Mouse (Mus musculus) thymus, adult 18-20 months (tissue): ENCODE data around the gene Golgb1.
"Not testable (repeated sequence)": the region's sequence is repeated elsewhere in the genome, so short reads cannot be mapped to it uniquely, and the experiment has no call there.

Source experiments
- DNase-seq, 2 experiments: peaks; one replicate each; pipeline ENCODE4 v3.0.0; 2022; ENCODE audit warnings: mixed read lengths in 2 of 2

Gene Golgb1

DNA sequence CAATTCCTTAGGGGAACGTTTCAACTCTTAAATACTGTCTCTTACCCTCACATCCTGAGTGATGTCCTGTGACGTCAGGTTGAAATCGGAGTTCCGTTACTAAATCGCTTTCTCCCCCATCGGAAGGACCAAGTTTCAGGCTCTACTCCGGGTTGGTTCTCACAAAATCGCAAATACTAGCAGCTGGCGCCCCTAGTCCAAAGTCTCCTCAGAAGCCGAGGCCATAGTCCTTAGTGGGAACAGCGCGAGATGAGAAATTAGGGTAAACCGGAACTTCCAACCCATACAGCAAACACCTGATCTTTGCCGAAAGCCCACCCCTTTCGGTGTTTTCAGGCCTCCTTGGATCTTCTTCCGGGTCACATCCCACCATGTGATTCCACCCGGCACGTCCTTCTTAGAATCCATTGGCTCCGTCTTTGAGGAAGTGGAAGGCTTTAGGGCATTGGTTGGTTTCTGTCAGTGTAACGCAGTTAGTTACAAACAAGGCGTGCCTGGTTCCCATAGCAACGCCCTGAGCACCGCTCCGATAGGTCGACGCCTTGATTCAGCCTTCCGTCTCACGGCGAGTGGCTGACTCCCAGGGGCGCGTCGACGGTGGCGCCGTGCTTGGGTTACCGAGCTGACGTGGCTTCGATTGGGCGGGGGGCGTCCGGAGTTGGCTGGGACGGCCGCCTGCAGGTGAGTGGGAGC, at the start of gene Golgb1, which contains the start of gene Eaf2:
Gene Golgb1, plus strand, starts transcription at position 558 of the 693 bp plus-strand sequence.
Gene Eaf2, minus strand, starts transcription at position 421 of the 693 bp plus-strand sequence.
- peak; percentile 92 to 98 for DNase-seq

DNA sequence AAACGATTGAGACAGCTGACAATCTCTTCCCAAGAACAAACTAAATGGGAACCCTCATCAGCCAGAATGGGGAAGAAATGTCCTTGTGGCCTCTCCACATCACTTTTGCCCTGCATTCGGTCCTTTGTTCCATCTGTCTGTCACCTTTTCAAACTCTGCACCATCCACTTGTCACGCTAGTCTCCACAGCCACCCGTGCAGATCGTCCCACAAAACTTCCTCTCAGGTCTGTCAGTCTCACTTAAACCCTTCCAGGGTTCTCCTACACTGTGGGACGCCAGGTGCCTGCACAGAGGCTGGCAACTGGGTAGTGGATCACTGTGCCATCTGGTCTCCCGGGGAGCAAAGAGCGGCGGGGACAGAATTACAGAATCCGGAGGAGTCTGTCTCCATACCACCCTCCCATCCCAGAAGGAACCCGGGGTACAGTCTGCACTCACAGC, 47.3 kb upstream of the Golgb1 start:
- no peak for DNase-seq

DNA sequence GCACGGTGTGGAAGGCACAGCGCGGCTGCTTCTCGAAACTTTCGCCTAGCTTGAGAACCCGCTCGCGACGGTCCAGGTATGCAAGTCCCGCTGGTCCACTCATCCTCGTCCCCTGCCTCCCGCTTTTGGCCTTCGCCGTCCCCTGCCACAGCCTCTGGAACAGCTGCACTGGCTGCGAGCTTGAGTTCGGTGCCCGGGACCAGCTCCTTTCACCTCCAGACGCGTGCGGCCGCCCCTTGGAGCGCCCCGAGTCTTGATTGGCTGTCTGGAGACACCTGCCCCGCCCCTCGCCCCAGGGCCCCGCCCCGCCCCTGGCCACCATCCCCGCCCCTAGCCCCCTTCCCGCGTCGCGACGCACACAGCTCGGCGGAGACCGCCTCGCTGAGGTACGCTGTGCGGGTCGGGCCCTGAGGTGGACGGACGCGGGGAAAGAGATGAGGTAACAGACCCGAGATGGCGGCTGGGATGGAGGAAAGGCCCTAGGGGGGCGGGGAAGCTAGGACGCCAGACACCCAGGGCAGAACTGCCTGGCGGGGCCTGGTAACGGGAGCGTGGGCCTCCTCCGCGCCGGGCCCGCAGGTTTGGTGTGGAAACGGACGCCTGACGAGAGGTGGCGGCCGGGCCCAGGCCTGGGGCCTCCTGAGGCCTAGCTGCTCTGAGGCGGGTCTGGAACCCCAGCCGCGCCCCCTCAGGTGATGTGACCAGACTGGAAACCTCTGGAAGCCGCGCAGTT, 46.7 kb upstream of the Golgb1 start, which contains the start of gene Iqcb1:
Gene Iqcb1, plus strand, starts transcription at position 332 of the 733 bp plus-strand sequence.
- DNase-seq: peak; percentile 81 to 82

DNA sequence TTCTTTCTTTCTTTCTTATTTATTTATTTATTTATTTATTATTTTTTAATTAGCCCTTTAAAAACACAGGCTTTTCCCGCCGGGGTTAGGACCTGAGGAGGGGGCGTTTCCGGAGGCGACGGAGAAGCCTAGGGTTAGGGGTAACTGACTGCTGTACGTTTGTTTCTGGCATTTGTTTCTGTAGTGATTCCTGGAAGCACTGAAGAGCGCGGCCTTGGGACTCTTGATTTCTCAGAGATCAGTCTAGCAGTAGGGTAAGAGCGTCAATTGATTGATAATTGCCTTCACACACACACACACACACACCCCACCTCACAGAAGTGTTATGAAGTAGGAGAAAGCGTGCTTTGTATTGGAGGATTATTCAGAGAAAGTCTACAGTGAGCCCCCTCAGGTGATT, 46.1 kb upstream of the Golgb1 start:
- peak in 1 of 2 experiments; percentile 6 for DNase-seq

DNA sequence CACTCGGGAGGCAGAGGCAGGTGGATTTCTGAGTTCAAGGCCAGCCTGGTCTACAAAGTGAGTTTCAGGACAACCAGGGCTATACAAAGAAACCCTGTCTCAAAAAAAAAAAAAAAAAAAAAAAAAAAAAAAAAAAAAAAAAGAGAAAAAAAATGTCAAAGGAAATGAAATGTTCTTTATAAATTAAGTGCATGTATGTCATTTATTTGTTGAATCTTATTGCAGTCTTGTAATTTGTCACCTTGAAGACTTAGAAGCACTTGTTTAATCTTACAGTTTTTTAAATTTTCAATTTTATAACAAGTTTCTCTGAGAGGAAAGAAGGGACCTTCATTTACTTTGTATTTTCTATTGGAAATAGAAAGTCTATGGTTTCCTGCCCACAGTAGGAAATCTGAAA, 28.0 kb upstream of the Golgb1 start:
- not testable (repeated sequence) for DNase-seq

DNA sequence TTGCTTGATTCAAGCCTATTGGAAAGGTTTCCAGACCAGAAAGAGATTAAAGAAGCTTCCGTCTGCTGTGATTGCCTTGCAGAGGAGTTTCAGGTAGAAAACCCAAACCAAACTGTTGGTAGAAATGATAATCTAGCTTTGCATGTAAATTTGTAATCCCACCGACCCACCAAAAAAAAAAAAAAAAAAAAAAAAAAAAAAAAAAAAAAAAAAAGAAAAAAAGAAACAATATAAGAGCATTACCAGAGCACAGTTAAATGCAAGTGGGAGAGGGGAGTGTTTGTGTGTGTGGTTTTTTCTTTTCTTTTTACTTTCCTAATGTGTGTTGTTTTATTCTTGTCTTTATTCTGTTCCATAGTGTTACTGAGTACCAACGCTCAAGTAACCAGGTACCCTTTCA, 23.7 kb upstream of the Golgb1 start:
- no peak for DNase-seq

DNA sequence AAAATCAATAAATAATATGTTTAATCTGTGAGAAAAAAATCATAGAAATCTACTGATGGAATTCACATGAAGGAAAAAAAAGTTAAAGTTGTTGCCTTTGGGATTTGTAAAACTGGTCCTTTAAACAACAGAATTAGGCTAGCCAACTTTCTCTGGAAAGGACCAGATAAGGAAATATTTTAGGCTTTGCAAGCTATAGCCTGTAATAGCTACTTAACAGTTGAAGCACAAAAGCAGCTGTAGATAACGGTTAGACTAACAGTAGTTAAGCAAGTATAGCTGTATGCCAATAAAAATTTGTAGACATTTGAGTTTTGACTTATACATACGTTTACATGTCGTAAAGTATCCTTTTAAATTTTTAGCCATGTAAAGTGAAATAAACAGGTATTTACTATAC, 11.4 kb upstream of the Golgb1 start:
- no peak for DNase-seq

DNA sequence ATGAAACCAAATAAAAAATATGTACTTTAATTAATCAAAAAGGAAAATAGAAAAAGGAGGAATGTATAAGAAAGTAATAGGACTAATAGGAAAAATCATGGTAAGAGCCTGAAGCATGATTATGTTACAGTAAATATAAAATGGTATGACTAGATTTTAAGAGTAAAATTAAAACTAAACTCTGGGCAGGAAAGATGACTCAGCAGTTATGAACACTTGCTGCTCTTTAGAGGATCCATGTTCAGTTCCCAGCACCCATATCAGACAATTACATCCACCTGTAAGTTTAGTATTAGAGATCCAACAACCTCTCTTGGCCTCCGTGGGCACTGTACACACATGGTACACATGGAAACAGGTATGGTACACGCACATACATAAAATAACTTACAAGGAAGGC, 5.5 kb upstream of the Golgb1 start:
- DNase-seq: no peak

DNA sequence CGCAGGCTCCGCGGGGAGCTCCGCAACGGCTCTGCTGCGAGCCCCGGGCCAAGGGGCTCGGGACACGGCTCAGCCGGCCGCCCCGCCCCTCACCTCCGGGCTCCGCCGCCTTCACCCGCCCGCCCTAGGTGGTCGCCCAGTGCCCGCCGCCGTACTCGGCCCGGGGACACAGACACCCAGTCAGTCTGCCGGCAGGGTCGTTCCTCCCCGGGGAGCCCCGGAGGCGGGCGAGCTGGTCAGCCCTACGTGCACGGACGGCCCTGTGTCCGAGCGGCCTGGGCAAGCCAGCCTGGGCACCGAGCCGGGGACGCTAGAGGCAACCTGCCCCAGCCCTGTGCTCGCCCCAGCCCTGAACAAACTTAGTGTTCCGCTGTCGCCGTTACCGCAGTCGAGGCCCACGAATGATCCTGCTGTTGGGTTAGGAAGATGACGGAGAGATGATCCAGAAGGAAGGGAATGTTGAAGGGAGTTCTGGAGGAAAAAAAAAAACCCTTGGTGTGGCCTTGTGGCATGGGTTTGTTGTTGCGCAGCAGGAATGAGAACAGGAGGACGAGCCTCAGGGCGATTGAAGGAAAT, 424 bp downstream of the Golgb1 start:
- no peak for DNase-seq

DNA sequence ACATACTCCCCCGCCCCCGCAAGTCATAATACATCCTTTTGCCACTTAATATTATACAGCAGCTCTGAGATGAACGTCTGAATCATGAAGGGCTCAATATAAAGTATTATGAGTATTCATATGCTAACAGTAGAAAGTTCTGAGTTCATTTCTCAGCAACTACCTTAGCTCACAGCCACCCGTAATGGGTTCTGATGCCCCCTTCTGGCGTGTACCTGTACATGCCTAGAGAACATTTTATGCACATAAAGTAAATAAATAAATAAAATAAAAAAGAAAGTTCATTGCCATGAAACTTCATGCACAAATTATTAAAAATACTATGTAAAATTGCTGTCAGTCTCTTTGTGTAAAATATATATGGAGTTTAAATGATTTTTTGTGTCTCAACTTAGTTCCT, 2.4 kb downstream of the Golgb1 start:
- DNase-seq: no peak

DNA sequence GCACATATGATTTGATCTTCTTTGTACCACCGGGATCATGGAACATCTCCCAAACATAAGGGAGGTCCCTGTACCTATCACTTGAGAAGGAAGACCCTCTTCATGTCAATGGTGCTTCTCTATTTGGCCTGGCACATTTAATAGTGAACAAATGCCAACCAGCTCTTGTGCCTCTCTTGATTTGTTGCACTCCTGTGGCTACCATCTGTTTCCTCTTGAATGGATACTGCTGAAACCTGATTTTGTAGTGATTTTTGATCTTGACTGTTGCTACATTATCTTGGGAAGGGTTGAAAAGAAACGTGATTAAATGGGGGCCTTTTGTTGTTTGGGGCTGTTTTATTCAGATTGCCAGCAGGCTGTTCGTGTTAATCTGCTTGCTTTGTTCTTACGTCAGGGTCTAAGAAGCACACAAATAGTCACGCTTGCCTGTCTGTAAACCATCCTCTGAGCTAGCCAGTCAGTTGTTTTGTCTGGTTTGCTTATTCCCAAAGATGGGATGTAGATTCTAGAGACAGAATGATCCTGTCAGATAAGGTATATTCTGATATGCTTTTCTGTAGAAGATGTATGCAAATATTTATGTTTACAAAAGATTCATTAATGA, 7.9 kb downstream of the Golgb1 start:
- DNase-seq: no peak

DNA sequence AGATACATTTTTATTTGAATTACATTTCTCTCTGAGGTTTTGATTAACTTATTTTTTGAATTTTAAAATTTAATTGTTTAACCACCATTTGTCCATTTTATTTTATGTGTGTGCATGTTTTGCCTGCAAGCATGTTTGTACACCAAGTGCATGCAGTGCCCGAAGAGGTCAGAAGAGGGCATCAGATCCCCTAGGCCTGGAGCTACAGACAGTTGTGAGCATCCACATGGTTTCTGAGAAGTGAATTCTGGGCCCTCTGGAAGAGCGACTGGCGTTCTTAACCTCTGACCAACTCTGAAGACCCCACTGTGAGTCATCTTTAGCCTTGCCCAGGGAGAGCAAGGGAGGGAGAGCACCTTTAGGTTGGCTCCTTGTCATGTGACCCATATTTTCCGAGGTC, 9.9 kb downstream of the Golgb1 start:
- DNase-seq: peak; percentile 14 to 22

DNA sequence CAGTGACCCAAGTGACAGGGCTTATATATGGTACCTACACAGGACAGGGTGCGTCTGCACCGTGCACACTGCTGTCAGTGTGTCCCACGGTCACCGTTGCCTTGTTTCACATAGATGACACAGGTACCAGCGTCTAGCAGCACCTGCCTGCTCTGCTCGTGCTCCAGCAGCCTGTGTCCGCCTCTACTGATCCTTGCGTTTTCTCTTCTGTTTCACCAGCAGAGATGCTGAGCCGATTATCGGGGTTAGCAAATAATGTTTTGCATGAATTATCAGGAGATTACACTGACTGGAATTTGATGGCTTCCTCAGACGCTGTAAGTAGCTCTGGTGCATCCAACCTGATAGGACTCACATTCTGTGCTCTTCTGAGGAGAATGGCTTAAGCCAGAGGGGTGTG, 11.0 kb downstream of the Golgb1 start:
- no peak for DNase-seq

DNA sequence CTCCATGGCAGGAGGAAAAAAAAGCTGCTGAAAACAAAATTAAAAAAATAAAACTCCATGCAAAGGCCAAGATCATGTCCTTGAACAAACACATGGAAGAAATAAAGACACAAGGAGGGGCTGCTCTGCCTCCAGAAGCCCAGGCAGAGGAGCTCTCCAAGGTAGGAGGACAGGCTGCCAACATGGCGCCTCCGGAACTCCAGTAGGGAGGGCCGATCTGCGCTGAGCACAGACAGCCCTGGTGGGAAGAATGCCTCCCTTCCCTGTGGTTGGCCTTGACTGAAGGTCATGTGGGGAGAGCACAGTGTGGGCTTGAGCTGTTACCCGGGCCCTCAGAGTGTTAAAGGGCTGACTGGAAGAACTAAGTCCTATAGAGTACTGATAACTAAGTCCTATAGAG, 12.6 kb downstream of the Golgb1 start:
- DNase-seq: no peak

DNA sequence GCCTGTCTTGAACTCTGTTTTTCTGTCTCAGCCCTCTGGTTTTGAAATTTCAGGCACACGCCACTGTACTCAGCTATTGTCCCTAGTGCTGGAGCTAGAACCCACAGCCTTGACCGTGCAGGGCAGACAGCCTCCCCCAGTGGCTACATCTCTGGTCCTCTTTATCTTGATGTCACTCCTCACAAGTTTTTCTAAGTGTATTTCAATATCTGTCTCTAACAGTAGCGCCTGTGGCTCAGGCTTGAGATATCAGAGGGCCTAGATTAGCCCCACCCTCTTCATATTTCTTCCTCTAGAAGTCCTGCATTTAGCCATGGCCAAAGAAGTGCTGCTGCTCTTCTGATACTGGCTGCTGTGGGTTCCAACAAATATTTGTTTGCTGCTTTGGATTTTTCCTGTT, 15.6 kb downstream of the Golgb1 start:
- no peak for DNase-seq

DNA sequence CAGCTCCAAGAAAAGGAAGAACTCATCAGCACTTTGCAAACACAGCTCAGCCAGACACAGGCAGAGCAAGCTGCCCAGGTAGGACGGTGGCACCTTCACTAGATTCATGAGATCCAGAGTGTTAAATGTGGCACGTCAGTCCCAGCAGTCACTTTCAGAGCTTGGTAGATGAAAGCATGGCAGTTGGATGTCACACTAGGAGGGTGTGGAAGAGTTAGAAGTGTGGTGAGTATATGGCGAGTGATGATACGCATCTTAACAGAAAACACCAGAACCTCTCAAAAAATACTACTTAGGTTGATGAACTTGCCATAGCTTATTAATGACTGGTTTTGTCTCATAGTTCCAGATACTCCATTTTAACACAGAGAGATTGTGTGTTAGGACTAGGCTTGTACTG, 16.5 kb downstream of the Golgb1 start:
- no peak for DNase-seq

DNA sequence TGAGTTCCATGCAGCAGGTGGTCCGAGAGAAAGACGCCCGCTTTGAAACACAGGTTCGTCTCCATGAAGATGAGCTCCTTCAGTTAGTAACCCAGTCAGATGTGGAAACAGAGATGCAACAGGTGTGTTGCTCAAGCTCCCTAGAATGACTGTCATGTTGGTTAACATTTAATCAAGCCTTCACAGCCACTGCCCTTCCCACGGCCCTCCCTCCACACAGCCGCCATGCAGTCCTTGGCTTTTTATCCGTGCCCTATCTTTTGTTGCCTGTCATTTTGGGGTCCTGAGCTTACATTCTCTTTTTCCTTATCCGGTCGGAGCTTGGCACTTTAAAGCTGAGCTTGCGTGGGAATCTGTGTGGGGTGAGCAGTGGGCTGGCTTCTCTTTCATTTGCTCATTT, 18.4 kb downstream of the Golgb1 start:
- DNase-seq: no peak

DNA sequence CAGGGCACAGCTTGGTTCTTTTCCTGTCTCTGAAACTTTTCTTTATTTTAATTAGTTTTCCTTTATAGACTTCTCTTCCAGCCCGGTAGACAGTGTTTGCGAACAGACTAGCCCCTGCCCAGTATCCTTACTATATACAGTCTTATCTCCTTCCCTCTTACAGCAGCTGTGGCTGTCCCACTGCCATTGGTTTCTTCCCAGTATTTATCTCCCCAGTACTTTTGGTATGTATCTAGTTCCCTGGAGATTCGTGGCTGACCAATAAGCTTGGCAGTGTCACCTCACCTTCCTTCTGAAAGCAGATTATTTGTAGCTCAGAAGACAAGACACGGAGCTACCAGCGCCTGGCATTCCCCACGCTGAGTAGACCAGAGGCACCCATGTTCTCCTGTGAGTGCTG, 21.8 kb downstream of the Golgb1 start:
- no peak for DNase-seq

DNA sequence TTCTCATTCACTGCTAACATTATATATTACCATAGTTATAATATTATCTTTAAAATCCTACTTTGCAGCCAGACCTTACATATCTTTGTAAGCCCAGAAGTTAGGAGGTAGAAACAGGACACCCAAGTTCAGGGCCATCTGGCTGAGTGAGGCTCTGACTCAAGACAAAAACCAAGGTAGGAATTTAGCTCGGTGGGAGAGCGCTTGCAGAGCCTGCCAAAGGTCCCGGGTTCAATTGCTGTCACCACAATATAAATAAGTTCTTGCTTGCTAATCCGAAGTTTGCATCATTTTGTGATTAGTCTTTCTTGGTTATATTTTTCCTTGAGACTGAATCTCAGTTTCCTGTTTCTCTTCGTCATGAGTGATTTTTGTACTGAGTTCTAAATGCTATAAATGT, 28.2 kb downstream of the Golgb1 start:
- DNase-seq: no peak

DNA sequence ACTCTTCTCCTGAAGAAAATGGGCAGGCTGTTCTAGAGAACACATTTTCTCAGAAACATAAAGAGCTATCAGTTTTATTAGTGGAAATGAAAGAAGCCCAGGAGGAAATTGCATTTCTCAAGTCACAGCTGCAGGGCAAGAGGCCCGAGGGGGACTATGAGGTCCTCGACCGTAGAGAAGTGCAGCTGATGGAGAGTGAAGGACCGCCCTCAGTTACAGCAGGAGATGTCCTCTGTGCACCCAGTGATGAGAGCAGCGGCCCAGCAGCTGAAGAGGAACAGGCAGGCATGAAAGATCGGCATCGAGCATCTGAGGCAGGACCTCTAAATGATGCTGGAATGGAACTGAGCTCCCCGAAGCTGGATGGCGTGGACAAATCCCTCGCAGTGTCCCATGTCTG, 37.0 kb downstream of the Golgb1 start:
- no peak for DNase-seq

DNA sequence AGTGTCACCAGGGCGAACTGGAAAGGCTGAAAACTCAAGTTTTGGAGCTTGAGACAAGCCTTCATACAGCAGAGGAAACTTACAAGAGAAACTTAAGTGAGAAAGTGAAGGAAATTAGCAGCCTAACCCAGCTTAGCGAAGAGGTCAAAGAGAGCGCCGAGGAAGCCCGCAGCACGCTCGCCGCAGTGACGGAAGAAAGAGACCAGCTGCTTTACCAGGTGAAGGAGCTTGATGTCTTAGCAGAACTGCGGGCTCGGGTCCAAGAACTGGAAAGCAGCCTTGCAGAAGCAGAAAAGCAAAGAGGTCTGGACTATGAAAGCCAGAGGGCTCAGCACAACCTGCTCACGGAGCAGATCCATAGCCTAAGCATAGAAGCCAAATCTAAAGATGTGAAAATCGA, 37.4 kb downstream of the Golgb1 start:
- no peak for DNase-seq

DNA sequence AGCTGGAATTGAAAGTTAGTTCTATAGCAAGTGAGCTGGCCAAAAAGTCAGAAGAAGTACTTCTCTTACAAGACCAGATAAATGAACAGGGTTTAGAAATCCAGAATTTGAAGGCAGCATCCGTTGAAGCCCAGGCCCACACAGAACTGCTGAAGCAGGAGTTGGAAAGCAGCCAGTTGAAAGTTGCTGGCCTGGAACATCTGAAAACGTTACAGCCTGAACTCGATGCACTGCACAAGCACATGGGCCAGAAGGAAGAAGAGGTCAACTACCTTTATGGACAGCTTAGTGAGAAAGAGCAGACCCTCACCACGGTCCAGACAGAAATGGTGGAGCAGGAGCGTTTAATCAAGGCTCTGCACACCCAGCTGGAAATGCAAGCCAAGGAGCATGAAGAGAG, 39.3 kb downstream of the Golgb1 start:
- DNase-seq: no peak

DNA sequence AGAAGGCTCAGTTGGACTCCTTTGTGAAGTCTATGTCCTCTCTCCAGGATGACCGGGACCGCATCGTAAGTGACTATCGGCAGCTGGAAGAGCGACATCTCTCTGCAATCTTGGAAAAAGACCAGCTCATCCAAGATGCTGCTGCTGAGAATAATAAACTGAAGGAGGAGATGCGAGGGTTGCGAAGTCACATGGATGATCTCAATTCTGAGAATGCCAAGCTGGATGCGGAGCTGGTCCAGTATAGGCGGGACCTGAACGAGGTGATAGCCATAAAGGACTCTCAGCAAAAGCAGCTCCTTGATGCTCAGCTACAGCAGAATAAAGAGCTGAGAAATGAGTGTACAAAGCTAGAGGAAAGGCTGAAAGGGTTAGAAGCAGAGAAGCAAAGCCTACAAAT, 43.6 kb downstream of the Golgb1 start:
- DNase-seq: no peak

DNA sequence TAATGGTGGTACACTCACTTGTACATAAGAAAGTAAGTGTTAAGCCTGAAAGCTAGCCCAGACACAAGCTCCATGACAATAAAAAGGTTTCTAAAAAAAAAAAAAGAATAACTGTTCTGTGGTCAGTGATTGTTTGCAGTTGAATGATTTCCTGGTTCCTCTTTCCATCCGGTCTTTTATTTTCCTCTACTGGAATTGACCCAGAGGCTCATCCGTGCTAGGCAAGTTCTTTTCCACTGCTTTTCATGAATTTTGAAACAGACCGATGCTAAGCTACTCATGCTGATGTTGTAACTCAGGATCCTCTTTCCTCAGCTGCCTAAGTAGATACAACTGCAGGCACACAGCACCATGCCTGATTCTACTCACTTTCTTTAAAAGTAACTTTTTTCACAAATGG, 45.5 kb downstream of the Golgb1 start:
- no peak for DNase-seq
